Comparison of ENCODE assay signal across 14 mouse cellular contexts in genomic region chr16:30772802-30773201, GRCm38 (mm10).
DNase-seq lines count a peak whose midpoint lies in the region; ATAC-seq and TF ChIP-seq lines count a peak whose summit lies in the region.
"Had no signal": no experiment of that assay in that cellular context is flagged by ENCODE, and none has a peak within 500 bp of the region (broad histone marks: within the 10 kb centered on the region; RNA-seq: fewer than 3 reads in every experiment).

No protein-coding gene starts in this region.

- no peak for TF ChIP-seq CTCF in MEL (IDR thresholded peaks at IDR 0.05 in 2 of 3, conservative IDR thresholded peaks at IDR 0.05 in 1 of 3; ENCODE audit: control insufficient read depth in 1 of 3, insufficient read depth in 1 of 3, low read depth in 2 of 3, low read length in 3 of 3, poor library complexity in 1 of 3, severe bottlenecking in 1 of 3)

- no peaks in the 10 kb centered on the region for H3K9me3 ChIP-seq in hindbrain, embryonic 10.5 days
- no peaks in the 10 kb centered on the region for H3K9me3 ChIP-seq in hindbrain, embryonic 11.5 days (ENCODE audit: control insufficient read depth, low read length)
- H3K9me3 ChIP-seq in MEL (replicated peaks; ENCODE audit: insufficient read depth, low read length) = no peaks in the 10 kb centered on the region
- H3K9me3 ChIP-seq: hindbrain, embryonic 12.5 days had no signal

- no peak overlapping the region for H3K4me2 ChIP-seq in hindbrain, embryonic 11.5 days (replicated peaks; ENCODE audit: low read depth, low read length)
- H3K4me2 ChIP-seq: hindbrain, embryonic 12.5 days had no signal

- H3K9ac ChIP-seq in hindbrain, embryonic 11.5 days (ENCODE audit: low read depth, low read length) = no peak overlapping the region
- H3K9ac ChIP-seq in MEL (ENCODE audit: control insufficient read depth, low read depth, low read length, poor library complexity, severe bottlenecking) = no peak overlapping the region
- H3K9ac ChIP-seq: hindbrain, embryonic 12.5 days had no signal

- no peak for DNase-seq in hindbrain, embryonic 10.5 days (ENCODE audit: low spot score)
- no peak for DNase-seq in hindbrain, embryonic 11.5 days (ENCODE audit: low spot score)
- peak; percentile 15 for DNase-seq in MEL (ENCODE audit: low read depth, low spot score)
- peak; percentile 67 for DNase-seq in lung, postnatal 10 days
- no peak for DNase-seq in right cerebral cortex, postnatal 14 days
- DNase-seq: adrenal gland, adult 8-10 months; cerebellum, postnatal 36 days; layer of hippocampus, postnatal 36 days had no signal

- peak overlapping the region; percentile 56 for H3K27ac ChIP-seq in hindbrain, embryonic 10.5 days
- no peak overlapping the region for H3K27ac ChIP-seq in hindbrain, embryonic 11.5 days (ENCODE audit: low read depth, low read length)
- H3K27ac ChIP-seq in MEL (ENCODE audit: control insufficient read depth, low read depth, low read length) = no peak overlapping the region
- H3K27ac ChIP-seq: hindbrain, embryonic 12.5 days; macrophage had no signal

- TF ChIP-seq RAD21 in MEL (IDR thresholded peaks at IDR 0.05; ENCODE audit: low read depth, low read length) = no peak

- TF ChIP-seq POLR2A in MEL (IDR thresholded peaks at IDR 0.05; ENCODE audit: control insufficient read depth in 1 of 2, insufficient read depth in 1 of 2, low read depth in 1 of 2, low read length in 2 of 2, poor library complexity in 1 of 2) = no peak

- WGBS in hindbrain, embryonic 10.5 days = 55% methylated on average over 3 of the region's 3 CpGs
- WGBS in hindbrain, embryonic 11.5 days = 57% methylated on average over 3 of the region's 3 CpGs

- peaks cover 64% of the 10 kb centered on the region for H3K4me1 ChIP-seq in hindbrain, embryonic 10.5 days (replicated peaks)
- 0 out of 2 replicates have a peak, but pooled peaks cover 6% of the 10 kb centered on the region for H3K4me1 ChIP-seq in hindbrain, embryonic 11.5 days (replicated peaks; ENCODE audit: control insufficient read depth, insufficient read depth, low read length)
- H3K4me1 ChIP-seq in MEL (ENCODE audit: control insufficient read depth in 1 of 2, insufficient read depth in 2 of 2, low read length in 2 of 2) = 0 out of 4 replicates have a peak, but pooled peaks cover 0 to 3% of the 10 kb centered on the region in 2 experiments

- no peak for ATAC-seq in hindbrain, embryonic 11.5 days (ENCODE audit: low FRiP score)
- ATAC-seq in common myeloid progenitor, adult 5-6 weeks (replicated peaks; ENCODE audit: low read depth, poor library complexity, severe bottlenecking) = peak; percentile 33; the same call in 1 of the 2 replicates
- no peak for ATAC-seq in inflammation-experienced regulatory T-cells, adult 6 months
- ATAC-seq: forebrain, embryonic 16.5 days; intestine, postnatal 0 days had no signal

- H3K79me2 ChIP-seq in MEL (ENCODE audit: control insufficient read depth, insufficient read depth, low read length, poor library complexity) = no peaks in the 10 kb centered on the region

- H3K4me3 ChIP-seq in hindbrain, embryonic 10.5 days = no peak overlapping the region
- H3K4me3 ChIP-seq in hindbrain, embryonic 11.5 days (ENCODE audit: low read depth, low read length) = no peak overlapping the region
- no peak overlapping the region for H3K4me3 ChIP-seq in MEL (ENCODE audit: control insufficient read depth in 1 of 2, insufficient read depth in 1 of 2, low read depth in 2 of 2, low read length in 2 of 2)
- H3K4me3 ChIP-seq: hindbrain, embryonic 12.5 days had no signal

- H3K36me3 ChIP-seq in hindbrain, embryonic 10.5 days = no peaks in the 10 kb centered on the region
- no peaks in the 10 kb centered on the region for H3K36me3 ChIP-seq in hindbrain, embryonic 11.5 days (ENCODE audit: control insufficient read depth, insufficient read depth, low read length)
- H3K36me3 ChIP-seq in MEL (ENCODE audit: control insufficient read depth in 1 of 2, insufficient read depth in 2 of 2, low read length in 2 of 2) = no peaks in the 10 kb centered on the region
- H3K36me3 ChIP-seq: hindbrain, embryonic 12.5 days had no signal

- H3K27me3 ChIP-seq in hindbrain, embryonic 10.5 days (ENCODE audit: insufficient read depth, poor library complexity, severe bottlenecking) = no peaks in the 10 kb centered on the region
- H3K27me3 ChIP-seq in hindbrain, embryonic 11.5 days (ENCODE audit: control insufficient read depth, insufficient read depth, low read length) = no peaks in the 10 kb centered on the region
- H3K27me3 ChIP-seq in MEL (ENCODE audit: control insufficient read depth in 1 of 2, insufficient read depth in 2 of 2, low read length in 2 of 2) = peaks cover 10 to 16% of the 10 kb centered on the region in 2 experiments
- H3K27me3 ChIP-seq: hindbrain, embryonic 12.5 days had no signal

- no peak for TF ChIP-seq EP300 in MEL (IDR thresholded peaks at IDR 0.05; ENCODE audit: low read depth in 1 of 2, low read length in 2 of 2)

TF ChIP-seq in MEL, 35 proteins besides CTCF, POLR2A, EP300 and RAD21:
- TF ChIP-seq TBP (IDR thresholded peaks at IDR 0.05; ENCODE audit: low read depth, low read length) = no peak
- TF ChIP-seq POLR2AphosphoS5 (IDR thresholded peaks at IDR 0.05; ENCODE audit: borderline replicate concordance, low read depth, low read length) = no peak
- TF ChIP-seq MEF2A (IDR thresholded peaks at IDR 0.05; ENCODE audit: extremely low read depth, insufficient replicate concordance, low read depth, low read length, poor library complexity, severe bottlenecking) = no peak
- no peak for TF ChIP-seq ZC3H11A (IDR thresholded peaks at IDR 0.05; ENCODE audit: low read depth, low read length)
- no peak for TF ChIP-seq MXI1 (IDR thresholded peaks at IDR 0.05; ENCODE audit: low read depth, low read length)
- no peak for TF ChIP-seq TAL1 (IDR thresholded peaks at IDR 0.05; ENCODE audit: low read length)
- TF ChIP-seq GATA1 (IDR thresholded peaks at IDR 0.05; ENCODE audit: low read depth, low read length) = no peak
- no peak for TF ChIP-seq MYB (IDR thresholded peaks at IDR 0.05; ENCODE audit: low read depth, low read length)
- TF ChIP-seq CHD2 (IDR thresholded peaks at IDR 0.05; ENCODE audit: low read length) = no peak
- TF ChIP-seq ZMIZ1 (IDR thresholded peaks at IDR 0.05; ENCODE audit: low read depth, low read length) = no peak

Comparison
In these comparisons a context has a peak if more than half of its experiments do, and no peak if none do; other contexts are left out.
1. DNase-seq: peak in MEL (single experiment) and lung, postnatal 10 days (single experiment); none in hindbrain, embryonic 10.5 days (single experiment), hindbrain, embryonic 11.5 days (single experiment) and right cerebral cortex, postnatal 14 days (single experiment).